Mouse (Mus musculus): ENCODE measurements around the gene E4f1. TPM values are rescaled to one million over a fixed set of nuclear protein-coding genes. Genes with fewer than 3 reads are reported as not detected.

The E4f1 gene
- 26.0 and 35.4 TPM in 2 replicates for polyA plus RNA-seq (2015; fragmentation: Nextera tagmentation; extraction: Ambion mirVana)

- Histone ChIP-seq H3K4me1 (peaks cover 26% of the 10 kb centered on the region), H3K4me3 (peak within 1 kb of the TSS; percentile 83), H3K27me3 (no peaks in the 10 kb centered on the region), H3K36me3 (peaks cover 9% of the 10 kb centered on the region; the same call in 1 of the 2 replicates), H3K4me2 (peak within 1 kb of the TSS; percentile 95), H3K9ac (peak within 1 kb of the TSS; percentile 87), H3K27ac (peak within 1 kb of the TSS; percentile 89), H3K9me3 (no peaks in the 10 kb centered on the region)
- WGBS: under 1% methylated on average over 75 of the region's 75 CpGs
- ATAC-seq (ENCODE audit: borderline replicate concordance, extremely low read depth, low FRiP score, low TSS enrichment): peak; percentile 98
Measured at GRCm38 (mm10) chr17:24469910-24470602, at the start of gene E4f1, which contains the start of gene Pgp. E4f1 (minus strand) TSS chr17:24470313. Pgp (plus strand) TSS chr17:24470392.

GRCm38 (mm10) chr17:24514270-24515257 is 44.5 kb upstream of the E4f1 start:
- Histone ChIP-seq H3K4me3 (peak overlapping the region; percentile 22), H3K4me1 (no peaks in the 10 kb centered on the region), H3K36me3 (peaks cover 59% of the 10 kb centered on the region), H3K27me3 (no peaks in the 10 kb centered on the region), H3K27ac (peak overlapping the region; percentile 76), H3K9me3 (no peaks in the 10 kb centered on the region), H3K9ac (peak overlapping the region; percentile 20), H3K4me2 (peak overlapping the region; percentile 45)
- ATAC-seq (ENCODE audit: borderline replicate concordance, extremely low read depth, low FRiP score, low TSS enrichment): no peak
- 77% methylated on average over 24 of the region's 24 CpGs for WGBS

GRCm38 (mm10) chr17:24513609-24514008 is 43.5 kb upstream of the E4f1 start:
- 41% methylated on average over 5 of the region's 5 CpGs for WGBS
- Histone ChIP-seq H3K27ac (peak overlapping the region; percentile 76; the same call in 1 of the 2 replicates), H3K4me1 (no peaks in the 10 kb centered on the region), H3K4me3 (peak overlapping the region; percentile 22), H3K36me3 (peaks cover 66% of the 10 kb centered on the region), H3K9me3 (no peaks in the 10 kb centered on the region), H3K4me2 (peak overlapping the region; percentile 45), H3K27me3 (no peaks in the 10 kb centered on the region), H3K9ac (peak overlapping the region; percentile 20)
- ATAC-seq (ENCODE audit: borderline replicate concordance, extremely low read depth, low FRiP score, low TSS enrichment): no peak

GRCm38 (mm10) chr17:24507806-24508460 is 37.8 kb upstream of the E4f1 start:
- no peaks in the 10 kb centered on the region for H3K27me3 ChIP-seq
- H3K4me1 ChIP-seq: peaks cover 4% of the 10 kb centered on the region; the same call in 1 of the 2 replicates
- no peaks in the 10 kb centered on the region for H3K9me3 ChIP-seq
- no peak overlapping the region for H3K4me2 ChIP-seq
- no peak overlapping the region for H3K9ac ChIP-seq
- H3K4me3 ChIP-seq: no peak overlapping the region
- H3K36me3 ChIP-seq: peaks cover 43% of the 10 kb centered on the region
- no peak overlapping the region for H3K27ac ChIP-seq
- ATAC-seq (ENCODE audit: borderline replicate concordance, extremely low read depth, low FRiP score, low TSS enrichment): no peak
- WGBS: 77% methylated on average over 12 of the region's 12 CpGs

GRCm38 (mm10) chr17:24507129-24507664 is 37.1 kb upstream of the E4f1 start:
- H3K4me2 ChIP-seq: no peak overlapping the region
- no peak overlapping the region for H3K27ac ChIP-seq
- H3K4me1 ChIP-seq: peaks cover 4% of the 10 kb centered on the region; the same call in 1 of the 2 replicates
- 47% methylated on average over 19 of the region's 19 CpGs for WGBS
- H3K36me3 ChIP-seq: peaks cover 43% of the 10 kb centered on the region
- H3K27me3 ChIP-seq: no peaks in the 10 kb centered on the region
- H3K9ac ChIP-seq: no peak overlapping the region
- ATAC-seq (ENCODE audit: borderline replicate concordance, extremely low read depth, low FRiP score, low TSS enrichment): 0 out of 2 replicates have a peak, but pooled peaks have one; percentile 4
- no peaks in the 10 kb centered on the region for H3K9me3 ChIP-seq
- H3K4me3 ChIP-seq: no peak overlapping the region

GRCm38 (mm10) chr17:24506332-24507070 is 36.4 kb upstream of the E4f1 start:
- ATAC-seq (ENCODE audit: borderline replicate concordance, extremely low read depth, low FRiP score, low TSS enrichment): 0 out of 2 replicates have a peak, but pooled peaks have one; percentile 2
- Histone ChIP-seq H3K27ac (no peak overlapping the region), H3K9me3 (no peaks in the 10 kb centered on the region), H3K4me2 (peak overlapping the region; percentile 41), H3K27me3 (no peaks in the 10 kb centered on the region), H3K4me3 (no peak overlapping the region), H3K4me1 (peaks cover 4% of the 10 kb centered on the region; the same call in 1 of the 2 replicates), H3K36me3 (peaks cover 36% of the 10 kb centered on the region), H3K9ac (0 out of 2 replicates have a peak overlapping the region, but pooled peaks have one; percentile 4)
- WGBS: 25% methylated on average over 36 of the region's 36 CpGs

GRCm38 (mm10) chr17:24505286-24505955 is 35.3 kb upstream of the E4f1 start:
- H3K9me3 ChIP-seq: no peaks in the 10 kb centered on the region
- ATAC-seq (ENCODE audit: borderline replicate concordance, extremely low read depth, low FRiP score, low TSS enrichment): no peak
- peaks cover 4% of the 10 kb centered on the region; the same call in 1 of the 2 replicates for H3K4me1 ChIP-seq
- H3K27ac ChIP-seq: no peak overlapping the region
- no peak overlapping the region for H3K9ac ChIP-seq
- H3K4me3 ChIP-seq: no peak overlapping the region
- no peaks in the 10 kb centered on the region for H3K27me3 ChIP-seq
- 89% methylated on average over 30 of the region's 30 CpGs for WGBS
- peaks cover 25% of the 10 kb centered on the region for H3K36me3 ChIP-seq
- H3K4me2 ChIP-seq: no peak overlapping the region

- no peak overlapping the region for H3K27ac ChIP-seq
- H3K27me3 ChIP-seq: no peaks in the 10 kb centered on the region
- H3K4me1 ChIP-seq: peaks cover 4% of the 10 kb centered on the region; the same call in 1 of the 2 replicates
- 83% methylated on average over 10 of the region's 10 CpGs for WGBS
- no peak overlapping the region for H3K9ac ChIP-seq
- peaks cover 12% of the 10 kb centered on the region for H3K36me3 ChIP-seq
- no peak overlapping the region for H3K4me3 ChIP-seq
- no peak for ATAC-seq (ENCODE audit: borderline replicate concordance, extremely low read depth, low FRiP score, low TSS enrichment)
- no peak overlapping the region for H3K4me2 ChIP-seq
- H3K9me3 ChIP-seq: no peaks in the 10 kb centered on the region
Measured at GRCm38 (mm10) chr17:24504085-24504484, 34.0 kb upstream of the E4f1 start.

GRCm38 (mm10) chr17:24502208-24502607 is 32.1 kb upstream of the E4f1 start:
- Histone ChIP-seq H3K36me3 (no peaks in the 10 kb centered on the region), H3K9ac (no peak overlapping the region), H3K4me3 (no peak overlapping the region), H3K4me1 (peaks cover 4% of the 10 kb centered on the region; the same call in 1 of the 2 replicates), H3K9me3 (no peaks in the 10 kb centered on the region), H3K27me3 (no peaks in the 10 kb centered on the region), H3K27ac (no peak overlapping the region), H3K4me2 (no peak overlapping the region)
- no peak for ATAC-seq (ENCODE audit: borderline replicate concordance, extremely low read depth, low FRiP score, low TSS enrichment)
- WGBS: 40% methylated on average over 11 of the region's 11 CpGs

- Histone ChIP-seq H3K27ac (no peak overlapping the region), H3K9ac (no peak overlapping the region), H3K36me3 (no peaks in the 10 kb centered on the region), H3K4me2 (no peak overlapping the region), H3K9me3 (no peaks in the 10 kb centered on the region), H3K4me1 (no peaks in the 10 kb centered on the region), H3K4me3 (no peak overlapping the region), H3K27me3 (peaks cover 5% of the 10 kb centered on the region; the same call in 1 of the 2 replicates)
- WGBS: 80% methylated on average over 1 of the region's 1 CpGs
- ATAC-seq (ENCODE audit: borderline replicate concordance, extremely low read depth, low FRiP score, low TSS enrichment): no peak
Measured at GRCm38 (mm10) chr17:24496026-24496425, 25.9 kb upstream of the E4f1 start.

Data from lung, embryonic 15.5 days (tissue).